Mouse (Mus musculus) spleen, postnatal 4 days (tissue): ENCODE results near the gene Igfn1.

Experiments used
- DNase-seq, 2 experiments: peaks; one replicate each; pipeline ENCODE4 v3.0.0; 2022; ENCODE audit warnings: low spot score in 2 of 2

The Igfn1 gene

DNA sequence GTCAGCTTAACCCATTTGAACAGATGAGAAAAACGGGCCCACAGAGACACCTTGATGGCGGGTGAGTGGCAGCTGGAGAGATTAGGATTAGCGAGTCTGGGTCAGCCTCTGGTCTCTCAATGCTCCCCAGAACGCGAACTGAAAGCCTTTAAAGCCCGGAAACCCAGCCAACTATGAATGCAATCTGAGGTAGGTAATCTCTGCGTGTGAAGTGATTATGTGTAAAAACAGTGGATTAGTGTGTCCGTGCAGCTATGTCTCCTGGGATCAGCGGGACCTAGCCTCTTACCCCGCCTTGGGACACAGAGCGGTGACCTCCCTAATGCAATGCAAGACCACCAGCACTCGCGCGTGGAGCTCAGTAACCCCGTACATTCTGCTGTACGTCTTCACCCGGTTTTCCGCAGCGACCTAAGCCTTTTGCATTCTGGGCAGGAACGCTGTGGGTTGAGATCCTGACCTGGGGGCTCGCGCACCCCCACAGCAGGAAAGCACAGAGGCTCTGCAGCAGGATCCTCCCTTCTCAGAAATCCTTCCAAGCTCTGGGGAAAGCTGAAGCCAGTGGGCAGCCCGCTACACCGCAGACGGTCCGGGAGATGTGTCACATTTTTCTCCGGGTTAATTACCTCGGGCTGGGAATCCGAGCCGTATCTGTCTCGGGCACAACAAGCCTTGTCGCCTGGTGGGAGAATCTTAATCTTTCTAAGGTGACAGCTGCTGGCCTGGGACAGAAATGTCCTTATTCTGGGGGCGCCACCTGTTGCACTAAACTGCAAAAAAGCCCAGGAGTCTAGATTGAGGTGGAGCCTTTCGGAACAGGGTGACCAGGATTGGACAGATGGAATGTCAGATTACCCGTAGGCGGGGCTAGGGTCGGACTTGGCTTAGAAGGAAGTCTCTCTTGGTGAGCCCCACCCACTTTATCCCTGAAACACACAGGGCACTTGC, 1.3 kb upstream of the Igfn1 start, which contains the start of gene Tmem9:
Tmem9 (plus strand) TSS at position 940 of the 948 bp plus-strand sequence.
- peak; percentile 80 to 81 for DNase-seq

DNA sequence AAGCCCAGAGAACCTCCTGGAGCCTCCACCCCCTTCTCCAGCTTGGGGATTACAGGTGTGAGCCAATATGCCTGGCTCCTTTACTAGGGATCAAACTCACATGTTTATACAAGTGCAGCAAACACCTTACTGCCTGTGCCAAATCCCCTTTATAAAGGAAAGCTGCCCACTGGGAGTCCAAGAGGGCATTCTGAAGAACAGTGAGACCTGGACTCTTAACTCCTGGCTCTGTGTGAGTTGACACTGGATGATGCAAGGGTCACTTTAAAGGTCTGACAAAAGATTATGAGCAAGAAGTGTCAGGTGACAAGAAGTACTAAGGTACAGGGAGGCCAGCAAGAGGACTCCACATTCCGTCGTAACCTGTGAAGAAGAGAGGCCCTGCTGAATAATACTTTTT, 4.7 kb downstream of the Igfn1 start:
- no peak for DNase-seq

DNA sequence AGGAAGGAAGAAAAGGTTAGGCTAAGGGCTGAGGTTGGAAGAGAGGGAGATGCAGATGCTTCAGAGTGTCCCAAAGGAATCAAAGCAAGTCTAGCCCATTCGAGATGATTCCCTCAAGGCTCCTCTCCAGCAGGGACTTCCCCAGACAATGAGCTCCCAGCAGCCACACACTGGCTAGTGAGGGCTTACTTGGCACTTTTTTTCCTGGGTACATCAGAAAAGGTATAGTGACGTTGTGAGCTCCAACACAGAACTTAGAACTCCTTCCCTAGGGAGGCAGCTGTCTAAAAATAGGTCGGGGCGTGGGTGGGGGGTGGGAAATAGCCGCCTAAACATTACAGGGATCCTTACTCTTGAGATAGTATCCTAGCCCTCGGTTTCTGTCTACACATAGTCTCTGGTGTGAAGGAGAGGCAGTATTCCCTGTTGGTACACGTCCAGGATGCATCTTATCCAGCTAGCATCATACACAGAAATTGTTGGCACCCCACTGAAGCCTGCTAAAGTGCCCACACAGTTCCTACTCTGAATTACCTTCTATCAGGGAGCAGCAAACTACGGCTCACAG, 6.3 kb downstream of the Igfn1 start:
- no peak for DNase-seq

DNA sequence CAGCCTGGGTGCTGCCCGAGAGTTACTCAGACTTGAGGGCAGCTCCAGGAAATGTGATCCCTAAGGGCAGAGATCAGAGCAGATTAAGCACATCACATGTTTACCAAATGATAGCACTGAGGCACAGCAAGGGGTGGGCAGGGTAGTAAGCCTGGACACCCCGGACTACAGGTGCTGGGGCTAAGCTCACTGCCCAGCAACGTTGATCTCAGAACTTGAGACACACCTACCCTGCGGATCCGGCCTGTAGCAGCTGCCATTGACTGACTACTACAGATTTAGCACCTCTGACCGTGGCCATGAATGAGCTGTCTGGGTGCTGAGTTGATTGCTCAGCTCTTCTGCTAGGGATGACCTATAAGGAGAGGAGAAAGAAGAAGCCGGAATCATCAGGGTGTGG, 8.6 kb downstream of the Igfn1 start:
- no peak for DNase-seq

DNA sequence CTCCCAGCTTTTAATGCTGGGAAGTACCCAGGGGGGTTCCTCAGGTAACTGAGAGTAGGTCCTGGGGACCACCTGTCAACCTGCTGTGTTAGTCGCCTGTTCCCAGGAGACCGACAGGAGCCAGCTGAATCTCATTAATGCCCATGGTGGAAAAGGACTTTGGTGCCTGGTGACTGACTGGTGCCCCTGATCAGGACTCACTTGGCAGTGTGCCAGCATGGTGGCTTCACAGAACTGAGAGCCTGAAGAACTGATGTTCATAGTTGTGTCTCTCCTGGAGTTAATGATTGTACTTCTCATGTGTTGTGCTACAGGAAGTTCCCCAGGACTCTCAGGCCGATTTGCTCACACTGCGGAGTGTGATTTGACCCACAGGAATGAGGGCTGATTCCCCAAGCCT, 12.7 kb downstream of the Igfn1 start:
- DNase-seq = no peak

DNA sequence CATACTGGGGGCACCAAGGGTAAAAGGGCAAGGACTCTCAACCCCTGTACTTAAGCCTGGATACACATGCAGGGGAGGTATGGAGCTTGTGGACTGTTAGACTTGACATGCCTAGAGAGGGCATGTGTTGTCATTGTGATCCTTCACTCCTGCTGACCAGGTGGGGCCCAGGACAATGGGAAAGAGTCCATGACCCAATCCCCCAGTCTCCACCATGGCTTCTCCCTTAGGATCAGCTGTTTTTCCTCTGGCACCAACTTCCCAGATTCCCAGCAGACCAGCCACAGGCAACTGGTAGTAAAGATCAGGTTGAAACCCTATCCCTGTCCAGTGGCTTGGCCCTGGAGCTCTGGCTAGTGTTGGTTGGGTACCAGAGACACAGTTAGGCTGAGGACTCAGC, 16.3 kb downstream of the Igfn1 start:
- DNase-seq = no peak

DNA sequence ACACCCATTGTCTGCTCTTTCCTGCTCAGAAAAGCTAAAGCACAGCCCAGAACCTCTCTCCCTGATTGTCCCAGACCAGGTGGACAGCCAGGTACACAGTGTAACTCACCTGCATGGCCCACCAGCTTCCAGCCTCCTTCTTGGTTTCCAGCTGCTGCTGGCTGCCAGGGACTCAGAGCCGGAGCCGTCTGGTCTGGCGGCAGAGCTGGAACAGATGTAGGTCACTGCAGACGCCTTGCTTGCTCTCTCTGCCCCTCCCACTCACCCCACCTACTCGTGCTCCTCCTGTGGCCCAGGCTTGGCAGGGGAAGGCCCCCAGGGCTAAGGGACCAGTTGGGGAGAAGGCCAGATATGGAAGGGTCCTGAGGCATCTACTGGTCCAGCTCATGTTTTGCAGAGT, 22.0 kb downstream of the Igfn1 start:
- no peak for DNase-seq

DNA sequence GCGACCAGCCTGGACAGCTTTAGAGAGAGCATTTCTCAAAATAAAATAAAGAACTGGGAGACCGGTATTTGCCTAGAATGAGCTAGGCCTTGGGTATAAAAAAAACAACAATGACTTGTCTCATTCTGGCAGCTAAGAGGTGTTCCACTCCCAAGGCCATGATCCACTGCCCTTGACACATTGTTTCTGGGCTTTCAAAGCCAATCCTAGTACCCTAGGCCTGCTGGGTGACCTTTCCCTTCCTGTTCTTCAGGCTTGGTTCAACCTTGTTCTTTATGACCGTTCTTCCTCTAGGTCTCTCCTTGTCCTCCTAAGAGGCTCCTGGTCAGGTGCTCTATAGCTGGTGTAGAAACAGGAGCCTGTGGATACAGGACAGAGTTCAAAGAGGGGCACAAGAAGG, 33.6 kb downstream of the Igfn1 start:
- DNase-seq = no peak

DNA sequence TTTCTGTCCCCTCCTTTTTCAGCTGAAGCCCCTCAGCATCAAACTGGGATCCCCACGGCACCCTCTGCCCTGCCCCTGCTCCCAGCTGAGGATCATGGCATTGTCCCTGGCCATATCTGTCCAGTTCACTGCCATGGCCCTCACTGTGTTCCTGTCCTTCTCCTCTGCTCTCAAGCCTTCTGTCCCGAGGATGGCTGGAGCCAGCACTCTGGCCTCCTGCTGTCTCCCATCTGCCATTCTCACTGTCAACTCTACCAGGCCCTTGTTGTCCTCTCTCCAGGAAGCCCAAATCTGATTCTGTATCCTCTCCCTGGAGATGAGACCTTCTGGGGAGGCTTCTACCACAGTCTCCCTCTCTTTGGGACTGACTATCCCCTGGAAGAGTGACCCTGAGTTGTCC, 35.7 kb downstream of the Igfn1 start:
- no peak for DNase-seq

DNA sequence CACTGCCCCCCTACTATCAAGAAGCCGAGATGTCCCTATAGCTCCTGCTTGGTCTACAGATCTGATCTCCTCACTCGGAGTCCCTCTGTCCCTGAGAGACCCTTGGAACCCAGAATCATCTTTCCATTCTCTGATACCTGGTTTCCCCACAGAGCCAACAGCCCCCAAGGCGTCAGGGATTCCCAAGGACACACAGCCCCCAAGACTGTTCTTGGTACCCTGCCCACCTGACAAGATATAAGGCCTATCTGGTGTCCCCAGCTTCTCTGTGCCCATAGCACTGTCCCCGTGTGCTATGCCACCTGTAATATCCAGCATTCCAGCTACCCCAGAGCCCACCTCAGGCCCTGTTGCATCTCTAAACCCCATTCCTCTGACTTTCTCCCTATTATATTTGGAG, 38.4 kb downstream of the Igfn1 start:
- no peak for DNase-seq

DNA sequence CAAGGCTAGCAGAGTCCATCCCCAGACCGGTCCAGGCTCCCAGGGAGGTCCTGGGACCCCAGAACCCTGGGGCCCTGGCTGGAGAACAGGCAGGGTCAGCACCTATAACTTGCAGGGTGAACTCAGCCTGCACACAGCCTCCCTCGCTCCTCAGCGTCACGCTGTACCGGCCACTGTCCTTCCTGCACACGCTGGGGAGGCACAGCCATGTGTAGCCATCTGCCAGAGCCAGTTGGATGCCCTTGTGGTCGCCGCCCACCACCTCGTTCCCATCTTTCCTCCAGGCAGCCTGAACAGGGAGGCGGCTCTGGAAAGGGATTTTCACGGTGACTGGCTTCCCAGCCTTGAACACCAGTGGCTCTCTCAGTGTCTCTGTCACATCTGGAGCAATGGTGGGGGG, 41.6 kb downstream of the Igfn1 start:
- DNase-seq = no peak

DNA sequence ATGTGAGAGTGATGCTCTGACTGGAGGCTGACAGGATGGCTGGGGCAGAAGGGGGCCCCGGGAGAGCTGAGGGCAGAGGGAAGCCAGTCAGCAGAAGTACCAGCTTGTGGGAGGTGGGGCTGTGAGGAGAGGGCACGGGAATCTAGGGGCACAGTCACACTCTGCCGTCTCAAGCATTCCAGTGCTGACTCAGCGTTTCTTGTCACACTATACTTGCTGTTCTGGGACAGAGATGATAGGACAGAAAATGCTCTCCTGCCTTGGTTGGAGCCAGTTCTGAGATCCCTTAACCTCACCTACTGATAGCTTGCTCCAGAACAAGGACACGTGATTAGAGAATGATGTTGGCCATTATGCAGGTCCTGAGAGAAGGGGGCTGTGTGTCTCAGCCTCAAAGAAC, 43.0 kb downstream of the Igfn1 start:
- DNase-seq = no peak

DNA sequence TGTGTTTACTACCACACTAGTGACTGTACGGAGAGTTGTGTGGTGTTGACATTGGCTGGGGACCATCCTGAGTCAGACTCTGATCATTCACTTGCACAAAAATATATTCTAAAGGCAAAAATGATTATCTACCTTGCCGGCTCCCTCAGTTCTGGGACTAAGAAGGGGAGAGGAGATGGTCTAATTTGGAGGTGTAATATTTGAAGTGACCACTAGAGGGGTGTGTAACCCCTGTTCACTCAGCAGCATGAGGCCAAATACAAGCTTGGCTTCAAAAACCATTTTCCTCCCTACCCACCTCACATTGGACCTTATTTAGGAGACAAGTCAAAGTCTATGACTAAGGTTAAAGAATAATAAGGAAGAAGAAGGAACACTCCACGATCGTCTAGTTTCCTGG, 47.7 kb downstream of the Igfn1 start:
- DNase-seq = no peak

DNA sequence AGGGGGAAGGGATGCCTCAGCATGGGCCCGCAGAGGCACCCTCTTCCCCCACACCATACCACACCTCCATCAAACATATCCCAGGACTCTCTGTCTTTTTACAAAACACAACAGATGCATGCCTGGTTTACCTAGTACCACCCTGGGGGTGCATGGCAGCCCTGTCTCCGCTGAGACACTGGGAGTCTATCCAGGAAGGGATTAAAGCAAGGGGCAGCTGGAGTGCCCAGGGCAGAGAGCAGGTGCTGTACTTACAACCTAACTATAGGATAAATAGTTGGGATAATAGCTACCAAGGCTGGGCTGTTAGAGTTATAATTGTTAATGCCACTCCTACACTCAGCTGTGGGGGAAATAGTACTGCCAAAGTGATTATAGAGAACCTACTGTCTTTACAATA, 57.3 kb downstream of the Igfn1 start:
- no peak for DNase-seq

DNA sequence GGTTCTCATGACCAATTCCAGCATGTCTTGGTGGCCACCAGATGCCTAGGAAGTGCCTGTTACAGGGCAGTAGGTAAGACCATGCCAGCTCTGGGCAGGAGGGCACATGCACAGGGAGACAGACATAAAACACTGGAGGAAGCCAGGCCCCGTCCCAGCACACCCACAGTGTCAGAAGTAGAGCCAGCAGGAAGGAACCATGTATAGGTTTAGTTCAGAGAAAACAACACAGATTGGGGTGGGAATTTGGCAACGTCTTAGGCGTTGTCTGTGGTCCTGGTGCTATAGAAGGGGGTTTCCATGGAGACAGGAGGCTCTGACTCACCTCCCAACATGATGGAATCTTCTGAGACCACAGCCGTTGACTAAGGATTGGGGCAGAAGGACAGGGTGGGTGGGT, 59.9 kb downstream of the Igfn1 start:
- DNase-seq = no peak

DNA sequence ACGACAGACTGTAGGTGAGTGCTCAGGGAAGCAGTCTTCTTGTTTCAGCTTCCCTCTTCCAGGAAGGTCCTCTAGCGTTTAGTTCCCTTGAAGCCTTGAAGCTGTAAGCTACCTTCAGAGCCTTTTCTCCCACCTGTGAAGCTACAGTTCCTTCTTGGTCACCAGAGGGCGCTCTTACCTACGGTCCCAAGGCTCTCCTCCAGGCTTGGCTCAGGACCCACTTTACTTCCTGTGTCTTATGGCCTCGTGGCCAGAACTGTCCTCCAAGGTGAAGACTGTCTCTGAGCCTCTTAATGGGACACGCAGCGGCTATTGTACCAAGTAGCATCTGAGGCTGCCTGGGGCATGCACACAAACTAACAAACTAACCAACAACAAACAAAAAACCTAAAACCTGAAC, 60.4 kb downstream of the Igfn1 start:
- DNase-seq = peak; percentile 44 to 79

DNA sequence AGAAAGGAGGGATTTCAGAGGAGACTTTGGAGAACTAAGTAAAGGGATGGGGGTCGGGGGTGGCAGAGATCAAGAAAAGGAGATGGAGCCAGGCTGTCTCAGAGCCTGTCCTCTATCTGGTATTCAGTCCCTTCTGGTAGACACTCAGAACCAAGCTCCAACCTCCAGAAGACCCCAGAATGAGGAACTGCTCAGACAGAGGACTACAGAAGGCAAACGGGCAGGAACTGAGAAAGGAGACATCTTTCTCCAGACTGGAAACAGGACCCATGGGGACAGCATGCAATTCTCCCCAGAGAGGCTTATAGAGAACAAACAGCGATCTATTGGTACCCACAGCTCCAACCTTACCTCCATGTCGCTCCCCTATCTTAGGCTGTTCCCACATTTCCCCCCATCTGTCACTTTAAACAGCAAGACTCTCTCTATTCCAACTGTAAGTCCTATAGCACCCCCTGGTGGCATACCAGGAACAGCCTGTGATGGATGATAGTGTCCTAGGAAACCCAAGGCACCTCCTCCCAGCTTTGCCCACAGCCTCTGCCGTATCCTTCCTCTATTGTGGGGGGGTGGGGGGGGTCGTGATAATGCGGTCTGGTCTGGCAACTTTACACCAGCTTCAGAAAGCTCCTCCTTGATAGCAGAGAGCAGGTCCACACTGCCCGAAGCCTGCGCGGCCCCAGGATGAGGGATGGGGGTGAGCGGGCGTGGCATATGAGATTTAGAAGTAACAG, 61.4 kb downstream of the Igfn1 start:
- DNase-seq = peak; percentile 87 to 94

DNA sequence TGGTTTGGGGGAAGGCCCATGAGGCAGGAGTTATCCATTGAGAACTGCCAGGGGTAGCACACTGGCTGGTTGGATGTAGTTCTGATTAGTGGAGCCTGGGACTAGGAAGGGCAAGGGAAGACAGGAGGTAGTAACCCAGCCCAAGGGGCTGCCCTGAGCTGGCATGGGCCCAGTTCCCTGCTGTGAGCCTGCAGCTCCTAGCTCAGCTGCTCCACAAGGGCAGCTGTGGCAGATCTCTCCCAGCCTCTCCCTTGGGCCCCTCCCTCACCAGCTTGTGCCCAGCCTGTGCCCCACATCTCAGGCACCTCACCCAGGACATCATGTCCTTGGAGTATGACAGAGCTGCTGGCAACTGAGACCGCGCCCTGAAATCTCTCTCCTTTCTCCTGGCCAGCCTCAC, 62.4 kb downstream of the Igfn1 start:
- peak in 1 of 2 experiments; percentile 18 for DNase-seq

DNA sequence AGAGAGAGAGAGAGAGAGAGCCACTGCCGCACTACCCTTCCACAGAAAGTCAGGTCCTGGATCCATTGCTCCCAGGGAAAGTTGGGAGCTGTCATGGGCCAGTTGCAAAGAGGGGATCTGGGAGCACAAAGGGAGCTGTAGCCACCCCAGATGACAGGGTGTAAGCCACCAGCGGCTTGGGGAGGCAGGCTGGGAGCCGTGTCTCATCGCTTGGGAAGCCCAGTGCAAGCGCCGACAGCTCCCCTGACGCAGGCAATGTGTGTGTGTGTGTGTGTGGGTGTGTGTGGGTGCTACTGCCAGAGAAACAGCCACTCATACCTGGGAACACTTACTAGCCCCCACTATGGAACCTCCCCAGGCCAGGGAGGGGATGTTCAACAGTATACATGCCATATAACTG, 64.0 kb downstream of the Igfn1 start:
- DNase-seq = peak; percentile 33 to 73

DNA sequence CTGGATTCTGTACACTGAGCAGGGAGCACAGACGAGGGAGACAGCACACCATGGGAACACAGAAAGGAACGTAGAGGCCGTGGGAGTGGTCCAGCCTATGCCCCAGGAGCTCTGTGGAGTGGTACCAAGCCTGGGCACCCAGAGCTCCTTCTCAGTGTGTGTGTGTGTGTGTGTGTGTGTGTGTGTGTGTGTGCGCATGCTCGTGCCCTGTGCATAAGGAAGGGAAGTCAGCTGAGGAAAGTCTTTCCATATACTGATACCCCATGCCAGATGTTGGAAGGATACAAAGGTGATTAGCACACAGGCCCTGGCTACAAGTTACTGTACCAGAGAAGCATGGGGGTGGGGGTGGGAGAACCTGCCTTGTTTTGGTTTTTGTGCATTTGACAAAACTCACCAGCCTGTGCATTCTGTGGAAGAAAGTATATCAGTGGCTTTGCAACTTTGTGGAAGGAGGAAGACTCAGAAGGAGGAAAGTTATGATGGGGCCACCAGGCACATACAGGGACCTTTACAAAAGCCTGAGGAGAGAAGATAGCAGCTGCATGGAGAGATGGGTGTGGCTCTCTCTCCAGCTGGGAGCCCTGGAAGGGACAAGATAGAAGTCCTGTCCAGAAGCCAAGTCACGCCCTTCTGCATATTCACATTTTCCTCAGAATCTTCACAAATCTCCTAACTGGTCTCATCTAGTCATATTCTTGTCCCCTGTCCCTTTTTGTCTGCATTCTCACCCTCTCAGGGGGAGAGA, 64.7 kb downstream of the Igfn1 start:
- DNase-seq = peak; percentile 66 to 71

DNA sequence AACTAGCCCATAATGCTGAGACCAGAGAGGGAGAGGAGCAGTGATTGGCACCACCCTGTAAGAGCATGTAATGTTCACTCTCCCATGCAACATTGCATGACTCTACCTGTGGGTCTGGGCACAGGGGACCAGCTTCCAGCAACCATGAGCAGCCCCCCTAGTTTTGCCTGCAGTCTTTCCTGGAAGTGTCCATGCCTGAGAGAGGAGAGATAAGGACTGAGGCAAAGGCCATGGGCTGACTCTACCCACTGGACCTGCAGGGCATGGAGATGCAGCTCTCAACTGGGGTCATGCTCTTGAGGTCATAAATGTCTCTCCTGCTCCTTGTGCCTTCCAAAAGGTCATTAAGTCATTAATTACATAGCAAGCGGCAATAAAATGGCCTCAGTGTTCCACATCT, 70.1 kb downstream of the Igfn1 start:
- no peak for DNase-seq

DNA sequence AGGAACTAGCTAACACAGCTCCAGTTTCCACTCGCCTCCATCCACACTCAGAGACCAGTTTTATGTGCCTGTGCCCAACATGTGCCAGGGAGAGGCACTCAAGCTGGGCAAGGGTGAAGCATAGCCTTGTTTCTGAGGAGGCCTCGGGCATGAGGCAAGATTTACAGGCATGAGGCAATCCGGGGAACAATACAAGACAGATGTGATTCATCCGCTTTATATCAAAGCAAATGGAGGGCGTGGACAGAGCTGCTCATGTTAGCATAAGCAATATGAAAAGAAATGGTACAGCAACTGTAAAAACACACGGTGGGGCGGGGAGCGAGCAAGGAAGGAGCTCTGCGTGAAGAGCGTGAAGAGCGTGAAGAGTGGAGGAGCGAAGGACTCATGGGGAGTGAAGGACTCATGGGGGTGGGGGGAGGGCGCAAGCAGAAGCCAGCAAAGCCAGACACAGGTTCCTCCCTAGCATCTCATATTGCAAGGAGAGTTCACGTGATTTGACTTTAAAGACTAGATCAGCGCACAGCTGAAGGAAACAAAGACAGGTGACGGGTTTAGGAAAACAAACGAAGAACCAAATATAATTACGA, 72.3 kb downstream of the Igfn1 start:
- no peak for DNase-seq
